26 mouse cellular contexts compared by ENCODE assay signal in genomic region chr2:179779266-179779665, GRCm38 (mm10).
"Had no signal": no experiment of that assay in that cellular context is flagged by ENCODE, and none has a peak within 500 bp of the region (broad histone marks: within the 10 kb centered on the region; RNA-seq: fewer than 3 reads in every experiment).

No protein-coding gene starts in this region.

- H3K4me3 ChIP-seq: heart, adult 2 months; heart, embryonic 13.5 days; heart, embryonic 15.5 days; hindbrain, embryonic 13.5 days; hindbrain, embryonic 15.5 days; kidney, embryonic 15.5 days; limb, embryonic 10.5 days; limb, embryonic 12.5 days; liver, embryonic 13.5 days; liver, embryonic 15.5 days had no signal

- H3K27me3 ChIP-seq: hindbrain, embryonic 15.5 days; kidney, embryonic 15.5 days; limb, embryonic 12.5 days; liver, embryonic 13.5 days; liver, embryonic 15.5 days had no signal

- DNase-seq: gastrocnemius, postnatal 25 days; heart, adult 11 months; heart, adult 2 months; heart, postnatal 14 days; heart, postnatal 36 days; kidney, adult 11 months; kidney, adult 2 months; kidney, adult 9 months; kidney, postnatal 14 days; kidney, postnatal 36 days; layer of hippocampus, postnatal 36 days; liver; liver, embryonic 13.5 days had no signal

- H3K9ac ChIP-seq: heart, embryonic 13.5 days; heart, embryonic 15.5 days; hindbrain, embryonic 13.5 days; hindbrain, embryonic 15.5 days; kidney, embryonic 15.5 days; limb, embryonic 12.5 days; liver, embryonic 13.5 days; liver, embryonic 15.5 days had no signal

- ATAC-seq: hindbrain, postnatal 0 days; intestine, embryonic 16.5 days had no signal

- H3K4me2 ChIP-seq: heart, embryonic 11.5 days; heart, embryonic 13.5 days; heart, embryonic 15.5 days; hindbrain, embryonic 13.5 days; hindbrain, embryonic 15.5 days; kidney, embryonic 15.5 days; limb, embryonic 12.5 days; liver, embryonic 11.5 days; liver, embryonic 13.5 days; liver, embryonic 15.5 days had no signal

- H3K36me3 ChIP-seq: heart, embryonic 13.5 days; heart, embryonic 15.5 days; hindbrain, embryonic 13.5 days; hindbrain, embryonic 15.5 days; kidney, embryonic 15.5 days; limb, embryonic 10.5 days; limb, embryonic 12.5 days; liver, embryonic 13.5 days; liver, embryonic 15.5 days had no signal

- H3K9me3 ChIP-seq: heart, embryonic 13.5 days; heart, embryonic 15.5 days; hindbrain, embryonic 13.5 days; hindbrain, embryonic 15.5 days; kidney, embryonic 15.5 days; limb, embryonic 10.5 days; limb, embryonic 12.5 days; liver, embryonic 13.5 days; liver, embryonic 15.5 days had no signal

- H3K27ac ChIP-seq: heart, adult 2 months; heart, embryonic 13.5 days; heart, embryonic 15.5 days; hindbrain, embryonic 13.5 days; hindbrain, embryonic 15.5 days; hindbrain, postnatal 0 days; kidney, embryonic 15.5 days; kidney, postnatal 0 days; limb, embryonic 10.5 days; limb, embryonic 12.5 days; liver, embryonic 13.5 days; liver, embryonic 15.5 days had no signal

- H3K4me1 ChIP-seq: liver, embryonic 13.5 days; liver, embryonic 15.5 days had no signal
